Mouse (Mus musculus) adrenal gland, adult 2 months (tissue): ENCODE data around the gene Dach2. TPM values are rescaled to one million over a fixed set of nuclear protein-coding genes. Genes with fewer than 3 reads are reported as not detected.

Experiments
- polyA plus RNA-seq: library from polyadenylated mRNA; depleted of rRNA; stranded (reverse); fragments of >200 nt; gene quantifications from 2 replicates; pipeline ENCODE4 v1.2.3, GENCODE M21; 2012; rRNA removed
- total RNA-seq, 2 experiments: library from RNA; stranded (reverse); gene quantifications; 2 replicates each; pipeline ENCODE4 v1.2.3; 2021

Gene Dach2
- total and polyA plus RNA-seq, 3 experiments: 0.78 to 1.0 TPM; not detected in 1

Other genes with a start within 250 kb of the Dach2 start
- gene Chm, start 112.0 kb upstream of the Dach2 start, total RNA-seq: 10 to 100 TPM; 16.0 to 19.6 TPM
- gene Chm, start 112.0 kb upstream of the Dach2 start, polyA plus RNA-seq: 0.36 and 0.65 TPM in 2 replicates